Mouse (Mus musculus): ENCODE measurements around the gene Strada.
"Not testable (repeated sequence)": the region's sequence is repeated elsewhere in the genome, so short reads cannot be mapped to it uniquely, and the experiment has no call there.

Strada gene

DNA sequence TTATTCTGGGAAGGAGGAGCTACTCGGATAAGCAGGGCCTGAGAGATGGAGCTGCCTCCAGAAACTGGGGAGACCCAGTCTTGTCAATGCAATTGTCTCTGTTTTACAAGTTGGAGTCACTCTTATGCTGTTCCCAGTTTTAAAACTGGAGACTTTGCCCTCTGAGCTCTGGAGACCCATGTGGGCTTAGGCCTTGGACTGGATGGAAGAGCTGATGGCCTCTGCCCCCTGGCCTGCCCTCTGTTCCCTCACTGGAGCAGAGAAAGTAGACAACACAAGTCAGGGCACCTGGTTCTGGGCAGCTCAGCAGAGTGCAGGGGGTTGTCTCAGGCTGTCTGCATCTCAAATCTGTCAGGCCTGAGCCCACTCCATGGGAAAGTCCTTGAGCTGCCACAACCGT is 47.2 kb downstream of the Strada start:
- no peak for DNase-seq

DNA sequence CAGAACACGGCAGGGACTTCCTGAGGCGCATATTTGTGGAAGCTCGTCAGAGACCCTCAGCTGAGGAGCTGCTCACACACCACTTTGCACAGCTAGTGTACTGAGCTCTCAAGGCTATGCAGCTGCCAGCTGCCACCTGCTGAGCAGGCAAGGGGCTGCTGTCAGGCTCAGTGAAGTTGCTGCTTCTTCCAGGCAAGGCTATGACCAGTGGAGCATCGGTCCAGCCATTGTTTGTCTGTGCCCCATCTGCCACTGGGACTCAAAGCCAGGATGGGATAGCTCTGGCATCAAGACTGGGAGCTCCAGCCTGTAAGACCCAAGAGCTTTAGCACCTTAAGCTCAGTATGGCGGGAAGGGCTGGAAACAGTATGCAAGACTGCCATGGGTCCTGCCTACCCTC is 47.9 kb downstream of the Strada start:
- peak; percentile 27 to 34 for DNase-seq

DNA sequence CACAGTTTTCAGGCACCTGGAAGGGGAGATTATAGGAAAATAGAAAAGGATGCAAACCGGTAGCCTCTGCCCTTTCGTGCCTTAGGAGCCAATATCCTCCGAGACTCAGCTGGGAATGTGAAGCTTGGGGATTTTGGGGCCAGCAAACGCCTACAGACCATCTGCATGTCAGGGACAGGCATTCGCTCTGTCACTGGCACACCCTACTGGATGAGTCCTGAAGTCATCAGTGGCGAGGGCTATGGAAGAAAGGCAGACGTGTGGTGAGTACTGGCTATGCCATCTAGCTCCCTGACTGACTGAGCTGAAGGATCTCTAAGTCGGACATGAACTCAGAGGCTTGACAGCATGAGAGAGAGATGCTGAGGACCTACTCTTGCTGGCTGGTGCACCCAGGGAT is 49.8 kb downstream of the Strada start:
- no peak for DNase-seq

DNA sequence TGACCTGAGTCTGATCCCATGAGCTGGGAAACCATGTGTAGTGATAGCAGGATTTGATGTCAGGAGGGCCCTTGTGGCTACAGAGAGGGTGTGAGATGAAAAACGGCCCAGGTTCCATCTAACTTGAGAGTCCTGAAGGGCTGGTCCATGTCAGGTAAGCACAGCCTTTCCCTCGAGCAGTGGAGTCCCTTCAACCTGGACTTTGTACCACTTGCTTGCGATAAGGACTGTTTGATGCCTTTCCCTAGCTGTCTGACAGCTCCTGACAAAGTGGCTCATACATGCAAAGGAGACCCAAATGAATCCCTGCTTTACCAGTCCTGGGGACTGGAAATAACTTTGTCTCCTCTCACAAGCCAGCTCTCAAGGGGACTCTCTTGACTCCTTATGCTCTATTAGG is 50.7 kb downstream of the Strada start:
- DNase-seq: no peak

DNA sequence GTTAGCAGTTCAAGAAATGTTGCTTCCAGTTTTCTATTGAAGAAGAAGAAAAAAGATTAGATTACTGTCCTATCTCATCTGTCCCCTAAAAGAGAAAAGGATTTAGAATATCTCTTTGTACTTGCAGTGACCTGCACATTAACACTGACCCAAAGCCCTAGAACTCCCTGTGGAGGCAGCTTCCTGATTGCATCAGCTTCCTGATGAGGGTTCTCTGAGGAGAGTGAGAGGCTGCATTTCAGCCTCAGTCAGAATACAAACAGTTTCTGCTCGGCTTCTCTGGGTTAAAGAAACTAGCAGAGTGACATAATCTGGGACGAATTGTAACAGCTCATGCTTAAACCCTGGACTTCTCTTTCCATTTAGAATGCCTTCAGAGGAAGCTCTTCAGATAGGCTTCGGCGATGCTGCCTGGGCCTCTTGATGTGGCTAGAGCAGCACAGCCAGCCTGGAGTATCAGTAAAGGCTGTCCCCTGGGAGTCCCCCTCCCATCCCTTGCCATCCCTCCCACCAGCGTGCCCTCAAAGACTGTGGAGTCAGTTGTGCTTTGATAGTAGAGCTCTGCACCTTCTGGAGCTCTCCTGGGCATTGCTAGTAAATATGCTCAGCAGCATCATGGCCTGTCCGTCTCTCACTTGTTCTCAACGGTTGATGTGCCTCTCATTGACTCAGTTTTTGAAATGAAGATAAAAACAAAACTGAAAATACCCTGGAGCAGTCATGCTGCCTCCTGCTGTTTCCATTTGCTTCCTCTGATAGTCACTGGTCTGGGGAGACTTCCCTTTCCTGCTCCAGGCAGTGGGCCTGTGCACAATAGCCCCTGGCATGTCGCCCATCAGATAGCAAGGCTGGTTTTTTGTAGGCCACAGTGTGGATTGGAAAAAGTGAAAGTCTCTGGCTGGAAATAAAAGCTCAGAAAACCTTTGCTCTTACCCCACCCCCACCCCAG is 67.1 kb downstream of the Strada start:
- DNase-seq: peak; percentile 59 to 63

DNA sequence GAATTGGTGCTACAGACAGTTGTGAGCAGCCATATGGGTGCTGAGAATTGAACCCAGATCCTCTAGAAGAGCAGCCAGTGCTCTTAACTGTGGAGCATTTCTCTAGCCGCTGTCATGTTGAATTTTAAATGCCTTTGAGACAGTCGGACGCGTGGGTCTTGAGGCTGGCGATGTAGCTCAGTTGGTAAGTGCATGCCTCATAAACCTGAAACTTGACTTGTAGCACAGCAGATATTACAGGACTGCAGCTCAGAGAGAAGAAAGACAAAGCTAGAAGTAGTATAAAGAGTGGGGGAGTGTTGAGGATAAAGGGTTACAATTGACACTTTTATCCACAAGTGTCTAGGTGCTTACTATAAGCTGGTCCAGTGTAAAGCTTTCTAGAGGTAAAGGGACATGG is 69.5 kb downstream of the Strada start:
- no peak for DNase-seq

DNA sequence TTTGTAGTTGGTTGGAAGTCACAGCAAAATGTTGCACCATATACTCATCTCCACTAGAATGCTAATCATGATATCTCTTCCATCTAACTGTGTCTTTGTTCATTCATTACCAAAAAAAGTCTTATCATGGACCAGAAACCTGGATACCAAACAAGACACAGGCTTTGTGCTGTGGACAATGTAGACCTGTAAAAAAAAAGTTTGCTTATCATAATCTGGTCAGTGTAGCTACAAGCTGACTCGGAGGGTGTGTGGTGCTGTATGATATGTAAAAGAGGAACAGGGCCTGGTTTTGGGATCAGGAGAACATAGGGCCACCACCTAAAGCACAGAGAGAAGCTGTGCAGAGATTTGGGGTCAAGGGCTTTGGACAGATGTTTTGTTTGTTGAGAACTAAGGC is 72.5 kb downstream of the Strada start:
- DNase-seq: no peak

DNA sequence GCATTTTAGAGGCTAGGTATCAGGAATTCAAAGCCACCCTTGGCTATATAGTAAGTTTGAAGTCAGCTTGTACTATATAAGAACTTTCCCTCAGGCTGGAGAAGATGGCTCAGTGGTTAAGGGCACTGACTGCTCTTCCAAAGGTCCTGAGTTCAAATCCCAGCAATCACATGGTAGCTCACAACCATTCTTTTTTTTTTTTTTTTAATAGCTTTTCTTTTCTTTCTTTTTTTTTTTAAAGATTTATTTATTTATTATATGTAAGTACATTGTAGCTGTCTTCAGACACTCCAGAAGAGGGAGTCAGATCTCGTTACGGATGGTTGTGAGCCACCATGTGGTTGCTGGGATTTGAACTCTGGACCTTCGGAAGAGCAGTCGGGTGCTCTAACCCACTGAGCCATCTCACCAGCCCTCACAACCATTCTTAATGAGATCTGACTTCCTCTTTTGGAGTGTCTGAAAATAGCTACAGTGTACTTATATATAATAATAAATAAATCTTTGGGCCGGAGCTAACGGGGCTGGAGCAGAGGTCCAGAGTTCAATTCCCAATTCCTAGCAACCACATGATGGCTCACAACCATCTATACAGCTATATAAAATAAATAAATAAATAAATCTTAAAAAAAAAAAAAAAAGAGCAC is 75.1 kb downstream of the Strada start:
- not testable (repeated sequence) for DNase-seq

DNA sequence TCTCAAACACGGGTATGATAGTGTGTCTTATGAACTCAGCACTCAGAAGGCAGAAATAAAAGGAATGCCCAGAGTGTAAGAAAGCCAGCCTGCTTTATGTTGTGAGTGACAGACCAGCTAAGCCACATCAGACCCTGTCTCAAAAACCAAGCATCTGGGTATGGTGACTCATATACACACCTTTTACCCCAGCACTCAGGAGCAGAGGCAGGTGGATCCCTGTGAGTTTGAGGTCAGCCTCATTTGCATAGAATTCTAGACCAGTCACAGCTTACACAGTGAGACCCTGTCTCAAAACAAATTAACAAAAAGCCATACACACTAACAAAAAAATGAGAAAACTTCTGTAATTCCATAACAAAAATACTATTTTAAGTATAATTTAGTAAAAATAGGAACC is 76.1 kb downstream of the Strada start:
- no peak for DNase-seq

DNA sequence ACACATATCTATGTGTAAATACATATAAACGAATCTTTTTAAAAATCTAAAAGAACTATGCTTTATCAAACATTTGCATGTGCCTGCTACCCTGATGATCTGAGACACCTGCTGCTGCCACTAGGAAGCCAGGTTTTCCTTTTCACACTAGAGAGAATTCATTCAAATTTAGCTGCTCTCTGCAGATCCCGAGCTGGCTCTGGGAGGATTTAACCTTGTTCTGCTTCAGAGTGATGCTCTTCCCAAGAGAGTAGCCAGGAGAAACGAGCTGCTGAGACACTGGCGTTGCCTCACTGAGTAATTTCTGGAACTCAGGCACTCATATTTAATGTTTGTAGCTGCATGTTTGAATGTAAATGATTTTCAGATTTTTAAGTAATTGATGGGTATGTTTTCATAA is 77.2 kb downstream of the Strada start:
- no peak for DNase-seq

DNA sequence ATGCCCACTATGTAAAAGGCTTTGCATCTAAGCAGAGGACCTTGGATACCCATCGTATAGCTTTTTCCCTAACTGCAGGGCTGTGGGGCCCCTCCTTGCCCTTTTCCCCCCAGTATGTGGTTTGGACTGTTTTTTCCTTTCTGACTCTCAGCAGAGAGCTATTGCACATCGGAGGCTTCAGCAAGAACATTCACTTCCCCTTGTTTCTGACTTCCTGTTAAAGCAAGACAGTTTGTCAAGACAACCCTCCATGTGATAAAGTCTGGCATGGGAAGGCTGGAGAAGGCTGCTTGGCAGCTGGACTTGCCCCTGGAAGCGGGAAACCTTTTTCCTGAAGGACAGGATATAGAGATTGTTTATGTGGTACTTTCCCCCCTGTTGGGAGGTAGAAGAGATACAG is 79.2 kb downstream of the Strada start:
- no peak for DNase-seq

DNA sequence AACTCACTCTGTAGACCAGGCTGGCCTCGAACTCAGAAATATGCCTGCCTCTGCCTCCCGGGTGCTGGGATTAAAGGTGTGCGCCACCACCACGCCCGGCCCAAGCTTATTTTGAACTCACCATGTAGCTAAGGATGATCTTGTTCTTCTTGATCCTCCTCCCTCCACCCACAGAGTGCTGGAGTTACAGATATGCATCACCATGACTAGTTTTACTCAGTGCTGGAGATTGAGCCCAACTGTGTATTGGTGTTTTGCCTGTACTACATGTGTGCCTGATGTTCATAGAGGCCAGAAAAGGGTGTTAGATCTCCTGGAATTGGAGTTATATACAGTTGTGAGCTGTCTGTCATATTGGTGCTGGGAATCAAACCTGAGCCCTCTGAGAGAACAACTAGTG is 79.7 kb downstream of the Strada start:
- no peak for DNase-seq
